Mouse (Mus musculus): ENCODE results near the gene Skil. TPM values are rescaled to one million over a fixed set of nuclear protein-coding genes. Genes with fewer than 3 reads are reported as not detected.

Skil gene
- polyA plus RNA-seq, 1 experiment from 2014 or later, result 19.3 TPM

DNA sequence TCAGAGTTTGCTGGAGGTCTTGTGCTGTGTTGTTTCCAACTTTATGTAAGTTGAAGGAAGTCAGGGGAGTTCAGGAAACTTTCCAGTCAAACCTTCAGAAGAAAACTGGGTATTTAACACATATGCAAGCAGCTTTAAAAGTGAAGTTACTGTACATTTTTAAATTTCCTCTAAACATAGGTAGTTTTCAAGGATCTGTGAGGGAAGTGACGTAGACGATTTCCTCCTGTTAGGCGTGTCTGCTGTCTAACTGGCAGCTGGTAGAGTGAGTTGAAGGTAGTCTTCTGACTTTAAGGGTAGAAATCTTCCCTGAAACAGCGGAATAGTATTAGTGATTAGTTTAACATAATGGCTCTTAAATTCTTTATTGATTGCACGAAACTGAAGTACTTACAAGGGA lies 5.2 kb downstream of the Skil start:
- peak overlapping the region; percentile 16 for H3K4me2 ChIP-seq
- WGBS, result 69% methylated on average over 5 of the region's 5 CpGs
- H3K36me3 ChIP-seq, result no peaks in the 10 kb centered on the region
- no peaks in the 10 kb centered on the region for H3K27me3 ChIP-seq (replicated peaks)
- ATAC-seq (ENCODE audit: insufficient read depth, low FRiP score, low read depth), result no peak
- no peaks in the 10 kb centered on the region for H3K9me3 ChIP-seq
- H3K4me3 ChIP-seq (replicated peaks), result no peak overlapping the region
- H3K4me1 ChIP-seq, result peaks cover 17% of the 10 kb centered on the region
- H3K27ac ChIP-seq, result no peak overlapping the region
- no peak overlapping the region for H3K9ac ChIP-seq

- no peaks in the 10 kb centered on the region for H3K36me3 ChIP-seq
- no peak overlapping the region for H3K9ac ChIP-seq
- H3K27ac ChIP-seq, result no peak overlapping the region
- H3K9me3 ChIP-seq, result no peaks in the 10 kb centered on the region
- H3K27me3 ChIP-seq (replicated peaks), result no peaks in the 10 kb centered on the region
- peaks cover 17% of the 10 kb centered on the region for H3K4me1 ChIP-seq
- no peak overlapping the region for H3K4me3 ChIP-seq (replicated peaks)
- no peak for ATAC-seq (ENCODE audit: insufficient read depth, low FRiP score, low read depth)
- 87% methylated on average over 3 of the region's 3 CpGs for WGBS
- no peak overlapping the region for H3K4me2 ChIP-seq
Observed at GRCm38 (mm10) chr3:31100802-31101201, 5.9 kb downstream of the Skil start.

DNA sequence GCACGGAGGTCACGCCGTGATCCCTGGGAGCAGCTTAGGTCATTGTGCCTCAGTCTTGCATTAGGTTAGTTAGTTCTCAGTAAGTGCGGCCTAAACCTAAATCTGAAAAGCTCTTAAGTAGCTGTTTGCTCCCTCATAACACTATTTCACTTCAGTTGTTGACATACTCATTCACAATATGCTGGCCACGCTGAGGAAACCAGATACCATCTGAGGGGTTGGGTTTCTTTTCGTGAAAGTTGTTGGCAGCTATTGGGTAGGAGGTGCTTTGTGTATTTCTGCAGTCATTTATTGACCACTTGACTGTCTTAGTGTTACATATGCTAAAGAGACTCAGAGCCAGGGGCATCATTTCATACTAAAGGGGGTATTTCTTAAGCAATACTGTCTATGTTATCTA lies 10.1 kb downstream of the Skil start:
- no peaks in the 10 kb centered on the region for H3K9me3 ChIP-seq
- 0 out of 2 replicates have a peak, but pooled peaks cover 2% of the 10 kb centered on the region for H3K4me1 ChIP-seq
- no peak overlapping the region for H3K27ac ChIP-seq
- WGBS, result 64% methylated on average over 6 of the region's 6 CpGs
- H3K4me2 ChIP-seq, result no peak overlapping the region
- no peaks in the 10 kb centered on the region for H3K36me3 ChIP-seq
- no peak for ATAC-seq (ENCODE audit: insufficient read depth, low FRiP score, low read depth)
- H3K9ac ChIP-seq, result no peak overlapping the region
- H3K4me3 ChIP-seq (replicated peaks), result no peak overlapping the region
- no peaks in the 10 kb centered on the region for H3K27me3 ChIP-seq (replicated peaks)

GRCm38 (mm10) chr3:31106597-31106996 lies 11.7 kb downstream of the Skil start:
- H3K9ac ChIP-seq, result no peak overlapping the region
- H3K4me3 ChIP-seq (replicated peaks), result no peak overlapping the region
- 86% methylated on average over 6 of the region's 6 CpGs for whole genome bisulfite sequencing
- H3K27me3 ChIP-seq (replicated peaks), result no peaks in the 10 kb centered on the region
- no peaks in the 10 kb centered on the region for H3K9me3 ChIP-seq
- H3K36me3 ChIP-seq, result no peaks in the 10 kb centered on the region
- no peak overlapping the region for H3K27ac ChIP-seq
- H3K4me2 ChIP-seq, result no peak overlapping the region
- ATAC-seq (ENCODE audit: insufficient read depth, low FRiP score, low read depth), result no peak
- H3K4me1 ChIP-seq, result 0 out of 2 replicates have a peak, but pooled peaks cover under 1% of the 10 kb centered on the region

- 0 out of 2 replicates have a peak, but pooled peaks cover under 1% of the 10 kb centered on the region for H3K36me3 ChIP-seq
- no peaks in the 10 kb centered on the region for H3K4me1 ChIP-seq
- H3K4me2 ChIP-seq, result no peak overlapping the region
- WGBS, result 77% methylated on average over 4 of the region's 4 CpGs
- H3K27me3 ChIP-seq (replicated peaks), result no peaks in the 10 kb centered on the region
- no peak overlapping the region for H3K4me3 ChIP-seq (replicated peaks)
- H3K27ac ChIP-seq, result no peak overlapping the region
- ATAC-seq (ENCODE audit: insufficient read depth, low FRiP score, low read depth), result no peak
- no peak overlapping the region for H3K9ac ChIP-seq
- H3K9me3 ChIP-seq, result no peaks in the 10 kb centered on the region
Observed at GRCm38 (mm10) chr3:31107674-31108073, 12.8 kb downstream of the Skil start.

- ATAC-seq (ENCODE audit: insufficient read depth, low FRiP score, low read depth), result no peak
- H3K4me1 ChIP-seq, result no peaks in the 10 kb centered on the region
- 62% methylated on average over 3 of the region's 3 CpGs for WGBS
Observed at GRCm38 (mm10) chr3:31109108-31109507, 14.2 kb downstream of the Skil start.

GRCm38 (mm10) chr3:31123098-31123497 lies 28.2 kb downstream of the Skil start:
- H3K27ac ChIP-seq, result no peak overlapping the region
- 90% methylated on average over 4 of the region's 4 CpGs for WGBS
- ATAC-seq (ENCODE audit: insufficient read depth, low FRiP score, low read depth), result no peak

More at GRCm38 (mm10) chr3:31109108-31109507, 14.2 kb downstream of the Skil start:
- Histone ChIP-seq H3K27me3 (replicated peaks) (no peaks in the 10 kb centered on the region), H3K27ac (no peak overlapping the region), H3K4me2 (no peak overlapping the region), H3K9me3 (no peaks in the 10 kb centered on the region), H3K4me3 (replicated peaks) (no peak overlapping the region), H3K9ac (no peak overlapping the region), H3K36me3 (peaks cover 8% of the 10 kb centered on the region; the same call in 1 of the 2 replicates)

DNA sequence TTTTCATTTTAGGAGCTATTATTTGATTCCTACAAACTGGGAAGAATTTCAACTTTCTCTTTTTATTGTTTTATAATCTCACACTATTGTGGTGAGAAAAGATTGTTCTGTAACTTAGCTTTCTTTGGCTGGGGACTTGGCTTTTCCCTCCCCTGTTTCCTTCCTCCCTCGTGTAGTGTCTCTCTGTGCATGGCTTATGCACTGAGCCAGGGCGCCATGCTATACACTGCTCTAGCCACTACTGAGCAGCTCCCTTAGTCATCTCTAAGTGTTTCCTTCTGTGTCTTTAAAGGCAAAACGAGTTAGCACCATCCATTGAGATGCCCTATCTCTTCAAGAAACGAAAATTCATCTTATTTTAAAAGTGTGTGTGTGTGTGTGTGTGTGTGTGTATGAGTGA lies 31.4 kb downstream of the Skil start:
- no peaks in the 10 kb centered on the region for H3K4me1 ChIP-seq
- no peak overlapping the region for H3K4me2 ChIP-seq
- H3K27ac ChIP-seq, result no peak overlapping the region
- 69% methylated on average over 4 of the region's 4 CpGs for WGBS
- no peak overlapping the region for H3K4me3 ChIP-seq (replicated peaks)
- H3K9ac ChIP-seq, result no peak overlapping the region
- ATAC-seq (ENCODE audit: insufficient read depth, low FRiP score, low read depth), result no peak
- no peaks in the 10 kb centered on the region for H3K36me3 ChIP-seq
- no peaks in the 10 kb centered on the region for H3K27me3 ChIP-seq (replicated peaks)
- H3K9me3 ChIP-seq, result no peaks in the 10 kb centered on the region

More at GRCm38 (mm10) chr3:31123098-31123497, 28.2 kb downstream of the Skil start:
- no peak overlapping the region for H3K4me3 ChIP-seq (replicated peaks)
- no peaks in the 10 kb centered on the region for H3K27me3 ChIP-seq (replicated peaks)
- no peaks in the 10 kb centered on the region for H3K4me1 ChIP-seq
- no peak overlapping the region for H3K4me2 ChIP-seq
- peaks cover 2% of the 10 kb centered on the region; the same call in 1 of the 2 replicates for H3K36me3 ChIP-seq
- no peaks in the 10 kb centered on the region for H3K9me3 ChIP-seq
- no peak overlapping the region for H3K9ac ChIP-seq

DNA sequence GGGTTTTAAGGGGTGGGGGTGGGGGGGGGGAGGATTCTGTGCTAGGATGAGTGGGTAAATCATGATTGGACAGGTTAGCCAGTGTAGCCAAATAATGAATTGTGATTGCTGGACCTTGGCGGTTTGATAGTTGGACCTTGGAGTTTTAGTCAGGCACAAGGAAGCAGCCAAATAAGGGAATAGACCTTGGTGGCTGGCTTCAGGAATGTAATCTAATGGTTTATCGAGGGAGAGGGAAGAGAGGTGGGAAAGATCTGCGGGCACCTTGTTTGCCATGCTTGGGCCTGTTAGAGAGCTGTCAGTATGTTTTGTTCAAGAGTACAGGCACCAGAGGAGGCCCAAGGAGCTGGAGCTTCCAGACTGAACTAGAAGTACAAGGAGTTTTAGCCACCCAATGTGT lies 32.0 kb downstream of the Skil start:
- Histone ChIP-seq H3K4me3 (replicated peaks) (no peak overlapping the region), H3K9me3 (no peaks in the 10 kb centered on the region), H3K27me3 (replicated peaks) (no peaks in the 10 kb centered on the region), H3K4me2 (no peak overlapping the region), H3K9ac (no peak overlapping the region), H3K27ac (no peak overlapping the region), H3K36me3 (no peaks in the 10 kb centered on the region), H3K4me1 (no peaks in the 10 kb centered on the region)
- no peak for ATAC-seq (ENCODE audit: insufficient read depth, low FRiP score, low read depth)
- WGBS, result 71% methylated on average over 3 of the region's 3 CpGs

DNA sequence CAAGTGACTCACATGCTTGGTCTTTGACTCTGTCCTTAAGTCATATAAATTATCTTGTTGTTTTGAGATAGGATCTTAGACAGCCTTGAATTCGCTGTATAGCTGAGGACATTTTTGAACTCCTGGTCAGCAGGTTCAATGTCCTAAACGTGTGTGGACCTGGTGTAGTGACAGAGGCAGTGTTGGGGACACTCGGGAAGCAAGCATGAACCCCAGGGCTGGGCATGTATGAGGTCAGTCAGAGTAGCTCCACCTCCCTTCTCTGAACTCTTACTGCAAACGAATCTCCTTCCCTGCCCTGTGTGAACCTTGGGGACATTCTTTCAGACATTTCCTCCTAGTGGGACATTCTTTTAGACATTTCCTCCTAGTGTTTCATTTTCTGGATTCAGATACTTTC lies 34.9 kb downstream of the Skil start:
- Histone ChIP-seq H3K4me1 (peaks cover 10% of the 10 kb centered on the region; the same call in 1 of the 2 replicates), H3K9me3 (no peaks in the 10 kb centered on the region), H3K4me3 (replicated peaks) (no peak overlapping the region), H3K4me2 (no peak overlapping the region), H3K36me3 (no peaks in the 10 kb centered on the region), H3K9ac (no peak overlapping the region), H3K27ac (no peak overlapping the region), H3K27me3 (replicated peaks) (no peaks in the 10 kb centered on the region)
- whole genome bisulfite sequencing, result 33% methylated on average over 4 of the region's 4 CpGs
- ATAC-seq (ENCODE audit: insufficient read depth, low FRiP score, low read depth), result no peak

DNA sequence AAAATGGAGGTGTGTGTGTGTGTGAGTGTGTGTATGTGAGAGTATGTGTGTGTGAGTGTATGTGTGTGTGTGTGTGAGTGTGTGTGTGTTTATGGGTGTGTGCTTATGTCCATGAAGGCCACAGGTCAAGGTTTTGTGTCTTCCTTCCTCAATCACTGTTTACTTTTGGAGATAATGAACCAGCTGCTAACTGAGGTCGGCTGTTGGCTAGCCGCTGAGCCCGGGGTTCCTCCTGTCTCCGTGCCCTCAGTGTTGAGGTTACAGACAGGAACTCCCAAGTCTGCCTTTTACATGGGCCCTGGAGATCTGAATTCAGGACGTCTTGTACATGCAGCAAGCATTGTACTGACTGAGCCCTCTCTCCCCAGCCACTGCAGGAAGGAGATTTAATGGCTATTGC lies 38.8 kb downstream of the Skil start:
- H3K27ac ChIP-seq, result no peak overlapping the region
- WGBS, result 8% methylated on average over 5 of the region's 5 CpGs

GRCm38 (mm10) chr3:31134246-31134645 lies 39.4 kb downstream of the Skil start:
- Histone ChIP-seq H3K9me3 (no peaks in the 10 kb centered on the region), H3K4me3 (replicated peaks) (no peak overlapping the region), H3K9ac (no peak overlapping the region), H3K4me2 (no peak overlapping the region), H3K4me1 (peaks cover 10% of the 10 kb centered on the region; the same call in 1 of the 2 replicates), H3K27me3 (replicated peaks) (no peaks in the 10 kb centered on the region), H3K36me3 (no peaks in the 10 kb centered on the region), H3K27ac (peak overlapping the region; percentile 57)
- ATAC-seq (ENCODE audit: insufficient read depth, low FRiP score, low read depth), result peak; percentile 73
- WGBS, result 57% methylated on average over 8 of the region's 8 CpGs

More for the DNA sequence above, 38.8 kb downstream of the Skil start:
- H3K4me3 ChIP-seq (replicated peaks), result no peak overlapping the region
- H3K9ac ChIP-seq, result no peak overlapping the region
- no peaks in the 10 kb centered on the region for H3K36me3 ChIP-seq
- H3K9me3 ChIP-seq, result no peaks in the 10 kb centered on the region
- H3K4me2 ChIP-seq, result no peak overlapping the region
- peaks cover 10% of the 10 kb centered on the region; the same call in 1 of the 2 replicates for H3K4me1 ChIP-seq
- no peaks in the 10 kb centered on the region for H3K27me3 ChIP-seq (replicated peaks)
- no peak for ATAC-seq (ENCODE audit: insufficient read depth, low FRiP score, low read depth)

GRCm38 (mm10) chr3:31134696-31135095 lies 39.8 kb downstream of the Skil start:
- 43% methylated on average over 7 of the region's 7 CpGs for WGBS

More at GRCm38 (mm10) chr3:31134696-31135095, 39.8 kb downstream of the Skil start:
- peaks cover 10% of the 10 kb centered on the region; the same call in 1 of the 2 replicates for H3K4me1 ChIP-seq
- H3K4me3 ChIP-seq (replicated peaks), result no peak overlapping the region
- no peaks in the 10 kb centered on the region for H3K27me3 ChIP-seq (replicated peaks)
- H3K36me3 ChIP-seq, result no peaks in the 10 kb centered on the region
- H3K27ac ChIP-seq, result peak overlapping the region; percentile 57
- ATAC-seq (ENCODE audit: insufficient read depth, low FRiP score, low read depth), result peak; percentile 27; the same call in 1 of the 2 replicates
- H3K9me3 ChIP-seq, result no peaks in the 10 kb centered on the region
- H3K4me2 ChIP-seq, result no peak overlapping the region
- no peak overlapping the region for H3K9ac ChIP-seq

Data from stomach, embryonic 15.5 days (tissue).